Mouse (Mus musculus) limb, embryonic 14.5 days (tissue): ENCODE data around the gene Ift46. TPM values are rescaled to one million over a fixed set of nuclear protein-coding genes. Genes with fewer than 3 reads are reported as not detected.

Experiments used
- ATAC-seq: fragments of 200-750 bp; cut with Nextera tagmentation; 2 replicates; pipeline ENCODE4 v1.8.0; 2017; ENCODE audit warnings: low read depth, moderate number of reproducible peaks, moderate TSS enrichment; ENCODE audit not compliant: low FRiP score
- DNase-seq: peaks from one replicate; pipeline ENCODE4 v3.0.0-alpha.2; 2015; ENCODE audit warnings: low spot score
- H3K27ac ChIP-seq: fragments of 300-500 bp; sonication (generic); replicated peaks from 2 replicates; pipeline ENCODE4 v1.5.1; 2014; ENCODE audit warnings: low read depth, mild to moderate bottlenecking, low read length, moderate library complexity, mixed read lengths
- H3K27me3 ChIP-seq: fragments of 300-500 bp; sonication (generic); 2 replicates; pipeline ENCODE4 v1.6.1; 2014; ENCODE audit warnings: low read length, mixed read lengths; ENCODE audit not compliant: control insufficient read depth, insufficient read depth
- H3K36me3 ChIP-seq: fragments of 300-500 bp; sonication (generic); 2 replicates; pipeline ENCODE4 v1.6.1; 2014; ENCODE audit warnings: mild to moderate bottlenecking, low read length, moderate library complexity, mixed read lengths; ENCODE audit not compliant: control insufficient read depth, insufficient read depth
- H3K4me1 ChIP-seq: fragments of 300-500 bp; sonication (generic); 2 replicates; pipeline ENCODE4 v1.6.1; 2014; ENCODE audit warnings: antibody characterized with exemption, low read length, mixed read lengths; ENCODE audit not compliant: control insufficient read depth, insufficient read depth
- H3K4me2 ChIP-seq: fragments of 300-500 bp; sonication (generic); replicated peaks from 2 replicates; pipeline ENCODE4 v1.6.1; 2014; ENCODE audit warnings: low read depth, mild to moderate bottlenecking, low read length, moderate library complexity; ENCODE audit not compliant: severe bottlenecking
- H3K4me3 ChIP-seq: fragments of 300-500 bp; sonication (generic); replicated peaks from 2 replicates; pipeline ENCODE4 v1.5.1; 2014; ENCODE audit warnings: low read length
- H3K9ac ChIP-seq: fragments of 300-500 bp; sonication (generic); 2 replicates; pipeline ENCODE4 v1.6.1; 2014; ENCODE audit warnings: mild to moderate bottlenecking, low read depth, low read length, moderate library complexity; ENCODE audit not compliant: severe bottlenecking
- H3K9me3 ChIP-seq: fragments of 300-500 bp; sonication (generic); 2 replicates; pipeline ENCODE4 v1.6.1; 2016; ENCODE audit warnings: low read length; ENCODE audit not compliant: control insufficient read depth
- POLR2A ChIP-seq: fragments of 200-500 bp; IDR thresholded peaks from 2 replicates; pipeline ENCODE4 v1.8.0; 2012; ENCODE audit warnings: inconsistent platforms, mild to moderate bottlenecking, moderate library complexity, borderline replicate concordance; ENCODE audit not compliant: insufficient read depth, insufficient read length; ENCODE audit errors: extremely low read depth
- WGBS: fragments of 180-500 bp; shearing (Covaris S2); extraction: QIAGEN DNeasy Blood & Tissue Kit; methylation state at CpG from one replicate; pipeline ENCODE4 v1.1.7; 2014; 5-methylcytosine and 5-hydroxymethylcytosine counted together
- polyA plus RNA-seq, 2 experiments: library from polyadenylated mRNA; depleted of rRNA in 1 of 2; stranded (reverse) in 1 of 2; unstranded in 1 of 2; fragments of >200 nt; fragmentation: Nextera tagmentation in 1 of 2; extraction: Ambion mirVana in 1 of 2; gene quantifications; 2 replicates each; pipeline versions ENCODE4 v1.2.1 to v1.2.3; 2012 to 2014

The Ift46 gene
- polyA plus RNA-seq, 2 experiments: 109 to 123 TPM

GRCm38 (mm10) chr9:44721154-44721876, 46.4 kb upstream of the Ift46 start:
- under 1% methylated on average over 40 of the region's 40 CpGs for WGBS
- TF ChIP-seq POLR2A: 0 out of 2 replicates have a peak, but pooled peaks have one; percentile 70
- 0 out of 2 replicates have a peak overlapping the region, but pooled peaks have one; percentile 55 for H3K27ac ChIP-seq
- H3K4me3 ChIP-seq: peak overlapping the region; percentile 67
- H3K4me1 ChIP-seq: peaks cover 24% of the 10 kb centered on the region
- DNase-seq (peak; percentile 71), ATAC-seq (peak; percentile 89)
- peaks cover 39% of the 10 kb centered on the region for H3K36me3 ChIP-seq
- H3K4me2 ChIP-seq: peak overlapping the region; percentile 81
- no peaks in the 10 kb centered on the region for H3K27me3 ChIP-seq
- no peaks in the 10 kb centered on the region for H3K9me3 ChIP-seq
- H3K9ac ChIP-seq: peak overlapping the region; percentile 75

DNA sequence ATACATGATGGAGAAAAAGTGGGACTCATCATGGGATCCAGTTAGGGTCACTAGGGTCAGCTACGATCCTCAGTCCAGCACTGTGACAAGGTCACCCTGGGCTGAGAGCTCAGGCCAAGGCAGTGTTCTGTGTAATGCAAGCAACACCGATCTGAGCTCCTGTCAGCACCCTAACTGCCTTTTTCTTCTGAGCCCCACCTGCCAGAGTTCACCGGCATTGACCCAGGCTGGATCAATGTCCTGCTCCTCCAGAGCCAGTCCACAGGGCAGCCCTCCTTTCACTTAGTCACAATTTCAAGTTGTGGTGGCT, 45.9 kb upstream of the Ift46 start:
- Histone ChIP-seq H3K36me3 (peaks cover 38% of the 10 kb centered on the region), H3K4me3 (peak overlapping the region; percentile 67; the same call in 1 of the 2 replicates), H3K9ac (peak overlapping the region; percentile 75; the same call in 1 of the 2 replicates), H3K27me3 (no peaks in the 10 kb centered on the region), H3K27ac (no peak overlapping the region), H3K9me3 (no peaks in the 10 kb centered on the region), H3K4me1 (peaks cover 24% of the 10 kb centered on the region), H3K4me2 (peak overlapping the region; percentile 81)
- WGBS: 90% methylated on average over 3 of the region's 3 CpGs
- ATAC-seq (no peak), DNase-seq (no peak)
- no peak for TF ChIP-seq POLR2A

DNA sequence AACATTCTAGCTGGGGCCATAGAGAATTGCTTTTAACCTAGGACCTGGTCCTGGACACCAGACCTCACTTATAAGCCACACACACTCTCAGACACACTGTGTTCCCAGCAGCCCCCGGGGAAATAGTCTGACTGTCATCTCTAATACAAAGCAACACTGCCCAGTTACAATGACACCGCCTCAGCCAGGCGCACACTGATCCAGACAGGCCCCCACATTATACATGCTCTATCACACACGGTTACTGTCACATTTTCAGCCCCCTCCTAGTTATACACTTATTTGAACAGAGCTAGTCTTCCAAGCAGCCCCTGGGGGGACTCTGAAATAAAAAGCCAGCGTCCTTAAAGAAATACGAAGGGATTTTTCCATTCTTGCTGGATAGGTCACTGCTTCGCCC, 45.1 kb upstream of the Ift46 start:
- H3K27ac ChIP-seq: no peak overlapping the region
- H3K4me2 ChIP-seq: no peak overlapping the region
- no peak overlapping the region for H3K9ac ChIP-seq
- TF ChIP-seq POLR2A: no peak
- H3K9me3 ChIP-seq: no peaks in the 10 kb centered on the region
- no peaks in the 10 kb centered on the region for H3K27me3 ChIP-seq
- 78% methylated on average over 7 of the region's 7 CpGs for WGBS
- H3K36me3 ChIP-seq: peaks cover 33% of the 10 kb centered on the region
- H3K4me1 ChIP-seq: peaks cover 24% of the 10 kb centered on the region
- ATAC-seq (no peak), DNase-seq (no peak)
- no peak overlapping the region for H3K4me3 ChIP-seq

- no peak for TF ChIP-seq POLR2A
- no peak overlapping the region for H3K4me2 ChIP-seq
- peaks cover 24% of the 10 kb centered on the region for H3K4me1 ChIP-seq
- no peaks in the 10 kb centered on the region for H3K9me3 ChIP-seq
- H3K27ac ChIP-seq: no peak overlapping the region
- H3K4me3 ChIP-seq: no peak overlapping the region
- ATAC-seq (no peak), DNase-seq (no peak)
- H3K9ac ChIP-seq: no peak overlapping the region
- peaks cover 28% of the 10 kb centered on the region for H3K36me3 ChIP-seq
- H3K27me3 ChIP-seq: no peaks in the 10 kb centered on the region
- WGBS: 42% methylated on average over 7 of the region's 7 CpGs
Observed at GRCm38 (mm10) chr9:44723008-44723407, 44.7 kb upstream of the Ift46 start.

DNA sequence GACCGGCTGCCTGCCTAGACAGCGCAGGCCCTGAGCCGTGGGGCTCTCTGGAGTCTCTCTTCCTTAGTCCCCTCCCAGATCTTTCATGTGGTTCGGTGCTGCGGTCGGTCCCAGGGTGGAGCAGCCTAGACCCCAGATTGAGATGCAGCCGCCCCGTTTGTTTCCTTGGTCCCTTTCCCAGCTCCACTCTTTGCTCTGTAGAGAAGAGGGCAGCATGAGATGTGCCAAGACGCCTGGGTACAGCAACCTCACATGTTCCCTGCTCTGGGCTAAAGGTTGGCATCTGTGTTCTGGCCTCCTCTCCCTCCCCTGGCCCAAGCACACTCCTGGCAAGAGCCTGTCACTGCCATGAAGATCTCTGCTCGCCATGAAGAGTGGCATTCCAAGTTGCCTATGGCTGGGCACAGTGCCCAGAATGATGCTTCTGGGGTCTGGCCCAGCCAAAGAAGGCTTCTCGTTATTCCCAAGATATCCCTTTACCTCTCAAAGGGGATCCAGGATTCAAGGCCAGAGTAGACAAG, 44.1 kb upstream of the Ift46 start:
- Histone ChIP-seq H3K27ac (no peak overlapping the region), H3K9me3 (no peaks in the 10 kb centered on the region), H3K4me1 (peaks cover 24% of the 10 kb centered on the region), H3K27me3 (no peaks in the 10 kb centered on the region), H3K4me2 (no peak overlapping the region), H3K36me3 (peaks cover 24% of the 10 kb centered on the region), H3K4me3 (no peak overlapping the region), H3K9ac (no peak overlapping the region)
- no peak for TF ChIP-seq POLR2A
- ATAC-seq: no peak
- WGBS: 65% methylated on average over 11 of the region's 11 CpGs
- DNase-seq: no peak
